Mouse (Mus musculus): Measurements from ENCODE around the gene Slc7a1.

The Slc7a1 gene

DNA sequence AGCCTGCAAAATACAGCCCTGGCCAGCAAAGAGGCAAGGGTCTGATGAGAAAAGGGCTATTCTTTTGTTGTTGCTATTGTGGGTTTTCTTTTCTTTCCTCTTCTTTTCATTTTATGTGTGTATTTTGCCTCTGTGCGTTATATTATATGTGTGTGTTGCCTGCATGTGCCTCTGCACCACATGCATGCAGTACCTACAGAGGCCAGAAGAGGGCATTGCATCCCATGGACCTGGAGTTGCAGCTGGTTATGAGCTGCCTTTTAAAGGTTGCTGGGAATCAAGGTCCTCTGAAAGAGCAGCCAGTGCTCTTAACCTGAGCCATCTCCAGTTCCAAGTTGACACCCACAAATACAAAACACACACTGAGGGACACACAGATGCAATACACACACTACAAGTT is 29.1 kb downstream of the Slc7a1 start:
- DNase-seq (ENCODE audit: extremely low read depth, insufficient read length, low spot score) = no peak

DNA sequence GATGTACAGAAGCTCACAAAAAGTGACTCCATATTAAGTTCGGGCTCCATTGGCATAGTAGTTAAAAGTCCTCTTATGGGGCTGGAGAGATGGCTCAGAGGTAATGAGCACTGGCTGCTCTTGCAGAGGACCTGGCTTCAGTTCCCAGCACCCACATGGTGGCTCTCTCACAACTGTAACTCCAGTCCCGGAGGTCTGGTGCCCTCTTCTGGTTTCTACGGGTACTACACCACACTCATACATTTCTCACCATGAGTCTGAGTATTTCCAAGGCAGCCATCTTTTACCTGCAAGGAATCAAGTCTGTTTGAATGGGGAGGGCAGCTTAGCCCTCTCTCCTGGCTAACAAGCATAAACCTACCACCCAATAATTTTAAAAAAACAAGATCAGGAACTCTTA is 30.5 kb downstream of the Slc7a1 start:
- DNase-seq (ENCODE audit: extremely low read depth, insufficient read length, low spot score) = no peak

DNA sequence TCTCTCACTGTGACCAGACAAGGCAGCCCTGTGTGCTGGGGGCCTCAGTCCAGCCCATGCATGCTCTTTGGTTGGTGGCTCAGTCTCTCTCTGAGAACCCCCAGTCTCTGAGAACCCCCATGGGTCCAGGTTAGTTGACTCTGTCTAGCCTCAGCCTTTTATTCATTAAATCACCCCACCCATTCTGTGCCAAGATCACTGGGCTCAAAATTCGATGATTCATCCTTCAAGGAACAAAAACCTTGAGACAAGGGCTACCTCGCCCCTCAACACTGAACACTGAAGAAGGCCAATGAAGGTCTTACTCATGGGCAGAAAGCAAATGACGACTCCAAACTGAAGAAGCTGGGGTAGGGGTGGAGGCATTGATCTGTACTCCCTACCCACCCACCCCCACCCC is 31.9 kb downstream of the Slc7a1 start:
- DNase-seq (ENCODE audit: extremely low read depth, insufficient read length, low spot score) = no peak

DNA sequence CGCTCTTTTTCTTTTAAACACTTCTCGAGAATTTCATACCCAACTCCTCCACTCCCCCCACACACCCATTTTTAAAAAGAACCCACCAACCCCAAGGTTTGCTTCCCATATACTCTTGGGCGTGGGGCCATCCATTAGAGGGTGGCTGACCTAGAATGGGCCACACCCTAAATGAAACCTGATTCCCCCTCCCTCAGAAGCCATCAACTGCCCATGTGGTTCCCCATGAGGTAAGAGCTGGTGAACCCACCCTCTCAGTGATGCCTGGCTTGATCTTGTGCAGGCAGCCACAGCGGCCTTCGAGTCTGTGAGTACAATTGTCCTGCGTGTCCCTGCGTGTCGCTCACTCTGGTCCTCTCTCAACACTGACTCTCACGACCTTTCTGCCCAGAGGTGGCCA is 33.2 kb downstream of the Slc7a1 start:
- no peak for DNase-seq (ENCODE audit: extremely low read depth, insufficient read length, low spot score)

DNA sequence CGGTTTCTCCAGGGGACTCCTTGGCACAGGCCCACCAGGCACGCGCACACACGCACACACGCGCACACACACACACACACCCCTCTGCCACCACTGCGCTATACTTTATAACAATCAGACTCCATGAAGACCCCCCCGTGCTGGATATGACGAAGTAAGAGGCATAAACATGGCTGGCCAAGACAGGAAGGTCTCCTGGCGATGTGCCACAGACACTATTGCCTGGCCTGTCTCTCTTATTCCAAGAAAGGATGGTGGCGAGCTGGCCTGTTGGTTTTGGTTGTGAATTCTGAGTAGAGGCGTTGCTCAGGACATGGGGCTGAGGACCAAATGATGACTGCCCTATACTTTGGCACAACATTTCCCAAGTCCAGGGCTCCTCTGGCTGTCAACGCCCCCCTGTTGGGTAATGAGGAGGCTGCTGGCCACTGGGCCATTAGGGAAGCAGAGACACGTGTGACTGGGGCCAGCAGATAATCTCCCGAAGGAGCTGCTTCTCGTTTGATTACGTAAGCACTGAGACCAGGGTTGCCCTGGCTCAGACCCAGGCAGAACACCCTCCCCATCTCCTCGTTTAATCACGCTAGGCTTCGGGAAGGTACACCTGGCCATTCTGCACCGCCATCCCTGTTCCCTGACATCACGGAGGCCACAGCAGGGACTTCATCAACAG is 36.1 kb downstream of the Slc7a1 start:
- DNase-seq (ENCODE audit: extremely low read depth, insufficient read length, low spot score) = no peak

DNA sequence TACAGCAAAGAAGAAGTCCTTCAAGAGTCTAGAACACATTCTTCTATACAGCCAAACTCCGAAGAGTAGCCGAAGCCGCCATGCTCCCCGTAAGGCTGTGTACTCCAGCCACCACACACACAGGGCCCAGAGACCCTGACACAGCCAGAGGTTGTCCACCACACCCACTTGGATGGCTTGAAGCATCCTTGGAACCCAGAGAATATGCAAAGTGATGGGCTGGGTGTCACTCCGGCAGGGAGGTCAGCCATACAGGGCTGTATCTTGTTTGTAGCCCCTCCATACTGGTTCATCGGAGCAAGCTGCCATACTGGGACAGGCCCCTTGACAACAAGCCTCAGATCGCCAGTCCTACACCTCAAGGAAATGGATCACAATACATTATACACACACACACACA is 37.4 kb downstream of the Slc7a1 start:
- DNase-seq (ENCODE audit: extremely low read depth, insufficient read length, low spot score) = no peak

DNA sequence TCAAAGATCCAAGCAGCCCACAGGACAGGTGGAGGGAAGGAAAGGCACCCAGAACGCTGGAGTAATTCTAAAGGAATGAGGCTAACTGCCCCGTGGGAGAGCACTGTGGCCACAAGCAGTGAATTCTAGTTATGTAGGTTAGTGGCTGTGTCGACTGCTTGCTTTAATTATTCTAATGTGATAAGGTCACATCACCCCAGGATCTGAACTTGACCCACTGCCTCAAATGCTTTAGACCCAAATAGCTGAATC is 38.0 kb downstream of the Slc7a1 start:
- DNase-seq (ENCODE audit: extremely low read depth, insufficient read length, low spot score) = no peak

DNA sequence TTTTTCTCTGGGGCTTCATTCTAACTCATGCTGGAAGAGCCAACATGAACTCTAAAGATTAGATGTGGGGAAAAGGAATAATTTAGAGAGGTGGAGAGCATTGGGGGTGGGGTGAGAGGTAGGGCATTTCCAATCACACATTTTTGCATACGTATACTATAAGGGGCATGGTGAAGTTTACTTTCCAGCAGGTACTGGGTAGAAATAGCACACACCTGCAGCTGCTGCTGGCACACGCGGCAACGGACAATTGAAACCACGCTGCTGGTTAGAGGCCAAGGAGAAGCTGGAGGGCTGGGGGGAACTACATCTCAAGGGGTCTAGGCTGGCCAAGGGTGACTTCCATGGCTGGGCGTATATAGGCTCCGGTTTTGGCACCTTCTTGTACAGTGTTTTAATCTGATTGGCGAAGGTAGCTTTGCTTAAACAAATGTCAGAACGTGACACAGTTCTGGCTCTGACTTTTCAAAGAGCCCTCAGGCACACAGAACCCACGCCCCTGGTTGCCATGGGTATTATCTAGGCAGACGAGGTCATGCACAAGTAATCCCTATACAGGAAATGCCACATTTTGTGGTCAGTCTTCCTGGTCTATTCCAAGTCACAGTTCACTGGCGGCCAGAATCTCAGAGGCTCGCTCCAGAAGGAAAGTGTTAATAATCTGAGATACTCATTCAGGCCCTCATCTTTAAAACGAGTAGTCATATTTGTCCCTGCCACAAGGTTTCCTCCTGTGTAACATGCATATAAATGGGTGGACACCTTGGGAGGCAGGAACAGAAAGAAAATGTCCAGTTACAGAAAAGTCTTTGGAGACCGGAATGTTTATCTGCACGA is 38.6 kb downstream of the Slc7a1 start:
- DNase-seq (ENCODE audit: extremely low read depth, insufficient read length, low spot score) = peak; percentile 69

DNA sequence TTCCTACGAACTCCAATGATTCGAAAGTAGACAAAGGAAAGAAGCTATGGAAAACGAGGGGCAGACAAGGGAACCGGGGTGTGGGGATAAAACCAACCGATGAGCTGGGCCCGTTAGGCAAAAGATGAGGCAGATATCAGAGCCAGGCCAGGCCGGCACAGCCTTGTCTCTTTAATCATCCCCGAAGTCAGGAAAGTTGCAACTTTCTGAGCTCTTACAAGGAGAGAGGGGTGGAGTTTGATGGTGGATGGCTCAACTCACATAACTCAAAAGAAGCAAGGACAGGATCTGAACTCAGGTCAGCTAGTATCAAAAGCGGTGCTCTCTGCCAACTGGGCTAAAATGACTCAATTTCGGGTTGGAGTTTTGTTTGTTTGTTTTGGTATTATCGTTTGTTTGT is 40.6 kb downstream of the Slc7a1 start:
- DNase-seq (ENCODE audit: extremely low read depth, insufficient read length, low spot score) = no peak

DNA sequence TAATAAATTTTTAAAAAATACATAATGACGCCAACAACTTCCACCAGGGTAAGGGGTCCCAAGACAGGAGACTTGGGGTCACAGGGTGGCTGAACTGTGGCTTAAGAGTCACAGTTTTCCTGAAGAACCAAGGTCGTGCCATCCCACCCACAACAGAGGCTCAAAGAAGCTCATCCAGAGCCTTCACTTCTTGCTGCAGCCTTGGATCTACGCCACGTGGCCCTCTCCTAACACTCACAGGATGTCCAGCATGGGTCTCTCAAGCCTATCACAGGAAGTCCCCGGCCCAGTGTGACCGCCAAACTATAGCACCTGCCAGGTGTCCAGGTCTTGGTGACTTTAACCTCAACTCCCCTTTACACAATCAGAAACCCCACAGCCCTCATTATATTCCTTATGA is 42.5 kb downstream of the Slc7a1 start:
- DNase-seq (ENCODE audit: extremely low read depth, insufficient read length, low spot score) = no peak

DNA sequence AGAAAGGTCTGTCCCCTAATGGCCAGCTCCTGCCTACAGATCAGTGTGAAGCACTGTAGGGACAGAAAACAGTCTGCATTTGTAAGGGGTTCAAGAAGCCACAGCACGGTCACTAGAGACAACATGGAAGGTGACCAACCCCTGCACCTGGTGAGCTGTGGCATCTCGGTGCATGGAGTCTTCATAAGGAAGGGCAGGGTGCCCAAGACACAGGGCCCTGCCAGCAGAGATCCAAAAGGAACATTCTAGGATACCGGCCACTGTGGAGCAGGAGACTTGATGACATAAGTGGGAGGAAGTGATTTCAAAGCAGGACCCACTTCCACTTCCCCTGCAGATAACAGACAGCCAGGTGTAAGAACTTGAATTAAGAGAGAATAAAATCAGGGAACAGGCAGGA is 43.9 kb downstream of the Slc7a1 start:
- no peak for DNase-seq (ENCODE audit: extremely low read depth, insufficient read length, low spot score)

DNA sequence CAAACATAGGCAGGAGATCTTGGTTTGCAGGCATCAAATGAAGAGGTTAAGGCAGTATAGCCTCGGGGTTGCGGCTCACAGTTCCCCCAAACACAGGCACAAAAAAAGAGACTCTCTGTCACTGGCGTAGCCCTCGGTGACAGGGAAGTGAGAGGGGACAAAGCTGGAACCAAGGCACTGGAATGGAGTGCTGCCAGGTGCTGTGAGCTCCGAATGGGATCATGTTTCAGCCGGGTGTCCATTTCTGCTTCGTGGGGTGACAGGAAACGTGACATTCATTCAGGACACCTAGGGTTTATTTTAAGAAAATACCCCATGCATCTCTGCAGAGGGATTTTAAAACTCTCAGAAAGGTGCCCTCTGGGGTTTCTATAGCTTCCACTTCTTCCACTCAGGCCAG is 45.2 kb downstream of the Slc7a1 start:
- no peak for DNase-seq (ENCODE audit: extremely low read depth, insufficient read length, low spot score)

DNA sequence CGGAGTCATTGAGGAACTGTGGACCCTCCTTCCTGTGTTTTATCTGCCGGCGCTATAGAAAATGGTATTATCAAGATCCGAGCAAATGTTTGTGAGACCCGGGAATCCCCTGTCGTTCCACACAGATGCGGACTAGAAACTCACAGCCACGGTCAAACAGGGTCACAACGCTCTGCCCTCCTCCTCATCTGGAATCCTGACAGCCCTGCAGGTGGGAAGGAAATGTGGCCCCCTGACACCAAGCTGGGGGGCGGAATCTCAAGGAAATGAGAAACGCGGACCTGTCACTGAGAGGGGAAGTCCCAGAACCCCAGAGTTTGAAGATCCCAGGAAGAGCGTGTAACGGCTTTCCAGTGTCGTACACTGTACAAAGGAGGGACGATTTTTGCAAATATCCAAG is 46.3 kb downstream of the Slc7a1 start:
- DNase-seq (ENCODE audit: extremely low read depth, insufficient read length, low spot score) = no peak

DNA sequence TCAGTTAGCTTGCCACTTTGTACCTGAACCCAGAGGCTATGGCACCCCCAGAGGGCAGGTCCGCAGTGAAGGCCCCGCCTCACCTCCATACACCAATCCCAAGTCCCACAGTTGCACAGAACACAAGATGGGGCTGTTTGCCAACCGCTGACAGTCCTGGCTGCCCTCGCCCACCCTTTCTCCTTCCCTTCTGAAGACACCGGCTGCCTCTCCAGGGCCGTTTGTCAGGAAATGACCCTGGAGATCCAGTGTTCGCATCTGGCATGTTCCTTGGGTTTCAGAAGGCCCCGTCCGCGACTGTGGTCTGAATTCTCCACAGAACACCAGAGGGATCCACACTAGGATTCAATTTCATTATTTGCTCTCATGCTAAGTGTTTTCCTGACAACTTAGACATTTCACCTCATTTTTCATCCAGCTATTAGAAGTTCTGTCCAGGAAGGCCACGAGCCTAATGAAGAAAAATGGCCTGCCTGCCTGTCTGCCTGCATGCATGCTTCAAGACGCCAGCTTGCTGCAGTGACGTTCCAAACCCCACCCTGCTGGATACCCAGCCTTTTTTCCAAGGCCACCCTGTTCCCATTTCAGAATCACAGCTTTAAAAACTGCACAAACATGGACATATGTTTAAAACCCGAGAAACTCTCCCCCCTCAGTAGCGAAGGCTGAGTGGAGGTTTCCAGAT is 50.2 kb downstream of the Slc7a1 start:
- no peak for DNase-seq (ENCODE audit: extremely low read depth, insufficient read length, low spot score)

DNA sequence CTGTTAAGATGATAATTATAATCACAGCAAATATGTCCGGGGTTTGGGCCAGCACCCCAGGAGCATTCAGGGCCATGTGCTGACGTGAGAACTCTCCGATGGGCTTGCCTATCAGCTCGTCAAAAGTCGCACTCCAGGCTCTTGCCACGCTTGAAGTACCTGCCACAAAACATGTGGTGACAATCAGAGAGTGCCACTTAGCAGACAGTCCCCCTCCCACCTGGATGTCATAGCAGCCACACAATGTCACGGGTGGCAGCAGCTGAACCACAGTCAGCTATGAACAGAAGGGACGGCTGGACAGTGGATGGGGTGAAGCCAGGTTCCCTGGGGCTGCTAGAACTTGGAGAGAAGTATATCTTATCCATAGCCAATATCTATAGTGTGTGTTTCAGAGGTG is 51.6 kb downstream of the Slc7a1 start:
- DNase-seq (ENCODE audit: extremely low read depth, insufficient read length, low spot score) = no peak

DNA sequence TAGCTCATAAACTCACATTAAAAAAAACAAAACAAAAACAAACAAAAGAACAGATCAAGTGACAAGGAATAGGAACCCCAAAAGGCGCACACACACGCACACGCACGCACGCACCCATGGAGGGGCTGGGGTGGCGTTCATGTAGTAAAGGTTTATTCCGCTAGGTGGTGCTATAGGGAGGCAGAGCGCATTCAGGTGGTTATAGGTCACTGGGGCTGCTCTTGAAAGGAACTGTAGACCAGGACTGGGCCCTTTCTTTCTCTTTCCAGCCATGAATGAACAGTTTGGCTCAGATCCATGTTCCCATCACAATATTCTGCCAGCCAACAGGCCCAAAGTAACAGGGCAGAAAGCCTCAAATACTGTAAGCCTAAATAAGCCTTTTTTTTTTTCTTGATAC is 53.2 kb downstream of the Slc7a1 start:
- no peak for DNase-seq (ENCODE audit: extremely low read depth, insufficient read length, low spot score)

DNA sequence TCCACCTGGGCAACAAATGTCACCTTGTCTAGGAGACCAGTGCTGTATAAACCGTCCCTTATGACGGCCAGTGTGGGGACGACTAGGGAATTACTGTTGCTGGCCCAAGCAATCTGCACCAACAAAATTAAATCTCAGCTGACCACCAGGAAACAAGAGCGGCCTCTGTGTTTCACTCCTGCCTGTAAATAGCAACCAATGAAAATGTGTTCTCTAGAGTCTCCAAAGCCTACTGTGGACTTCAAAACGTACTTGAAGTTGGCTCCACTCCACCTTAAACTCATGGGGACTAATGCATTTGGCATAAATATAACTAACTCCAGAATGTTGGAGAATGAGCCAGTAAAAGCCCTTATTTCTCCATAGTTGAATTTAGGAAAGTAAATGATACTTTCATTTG is 55.3 kb downstream of the Slc7a1 start:
- DNase-seq (ENCODE audit: extremely low read depth, insufficient read length, low spot score) = no peak

DNA sequence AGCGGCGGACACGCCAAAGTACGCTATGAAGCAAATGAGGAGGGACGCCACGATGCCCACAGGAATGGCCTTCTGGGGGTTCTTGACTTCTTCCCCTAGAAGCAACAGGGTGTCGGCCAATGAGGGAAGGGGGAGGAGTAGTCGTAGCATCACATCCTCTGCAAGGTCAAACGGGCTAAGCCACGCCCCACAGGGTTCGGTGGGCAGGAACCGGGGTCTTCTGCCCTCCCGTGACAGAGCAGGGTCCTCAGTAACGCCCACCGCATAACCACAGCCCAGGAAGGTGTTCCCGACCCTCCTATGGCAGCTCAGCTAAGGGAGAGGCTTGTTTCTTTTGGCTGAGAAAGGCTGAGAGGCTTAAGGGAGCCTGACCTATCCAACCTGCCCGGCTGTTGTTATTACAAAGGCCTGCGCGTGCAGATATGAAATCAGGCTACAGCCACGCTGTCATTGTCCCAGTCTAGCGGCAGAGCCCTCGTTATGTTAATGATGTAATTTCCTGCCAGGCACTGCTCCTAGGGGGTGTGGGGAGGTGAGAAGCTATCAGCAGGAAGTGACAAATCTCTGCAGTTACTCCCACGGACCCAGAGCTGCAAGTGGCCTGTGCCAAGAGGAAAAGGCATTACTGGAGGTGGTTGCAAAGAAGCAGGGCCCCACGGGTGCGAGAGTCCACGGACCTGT is 57.5 kb downstream of the Slc7a1 start:
- no peak for DNase-seq (ENCODE audit: extremely low read depth, insufficient read length, low spot score)

DNA sequence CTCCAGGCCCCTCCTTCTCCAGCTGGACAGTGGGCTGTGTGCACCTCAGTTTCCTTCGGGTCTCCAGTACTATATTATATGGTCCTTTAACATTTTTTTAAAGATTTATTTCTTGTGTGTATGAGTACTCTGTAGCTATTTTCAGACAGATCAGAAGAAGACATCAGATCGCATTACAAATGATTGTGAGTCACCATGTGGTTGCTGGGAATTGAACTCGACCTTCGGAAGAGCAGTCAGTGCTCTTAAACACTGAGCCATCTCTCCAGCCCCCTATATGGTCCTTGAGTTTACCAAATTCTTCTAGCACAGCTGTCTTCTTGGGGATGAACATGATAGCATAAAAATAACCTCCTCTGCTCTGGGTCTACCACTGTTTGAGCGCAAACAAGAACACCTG is 60.6 kb downstream of the Slc7a1 start:
- DNase-seq (ENCODE audit: extremely low read depth, insufficient read length, low spot score) = no peak

DNA sequence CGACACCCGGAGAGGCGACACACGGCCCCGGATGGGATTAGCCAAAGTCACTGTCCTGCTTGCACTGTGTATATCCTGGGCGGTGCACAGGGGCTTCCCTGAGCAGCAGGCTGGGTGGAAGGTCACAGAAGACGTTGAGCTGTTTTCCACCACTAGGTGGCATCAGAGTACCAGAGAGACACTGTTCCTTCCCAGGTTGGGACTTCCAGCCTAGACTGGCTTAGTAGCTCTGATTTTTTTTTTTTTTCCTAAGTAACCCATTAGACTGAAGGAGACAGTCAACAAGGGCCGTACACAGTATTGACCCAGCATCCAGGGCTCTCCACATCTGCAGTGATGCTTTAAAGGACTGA is 67.1 kb downstream of the Slc7a1 start:
- DNase-seq (ENCODE audit: extremely low read depth, insufficient read length, low spot score) = peak; percentile 40

DNA sequence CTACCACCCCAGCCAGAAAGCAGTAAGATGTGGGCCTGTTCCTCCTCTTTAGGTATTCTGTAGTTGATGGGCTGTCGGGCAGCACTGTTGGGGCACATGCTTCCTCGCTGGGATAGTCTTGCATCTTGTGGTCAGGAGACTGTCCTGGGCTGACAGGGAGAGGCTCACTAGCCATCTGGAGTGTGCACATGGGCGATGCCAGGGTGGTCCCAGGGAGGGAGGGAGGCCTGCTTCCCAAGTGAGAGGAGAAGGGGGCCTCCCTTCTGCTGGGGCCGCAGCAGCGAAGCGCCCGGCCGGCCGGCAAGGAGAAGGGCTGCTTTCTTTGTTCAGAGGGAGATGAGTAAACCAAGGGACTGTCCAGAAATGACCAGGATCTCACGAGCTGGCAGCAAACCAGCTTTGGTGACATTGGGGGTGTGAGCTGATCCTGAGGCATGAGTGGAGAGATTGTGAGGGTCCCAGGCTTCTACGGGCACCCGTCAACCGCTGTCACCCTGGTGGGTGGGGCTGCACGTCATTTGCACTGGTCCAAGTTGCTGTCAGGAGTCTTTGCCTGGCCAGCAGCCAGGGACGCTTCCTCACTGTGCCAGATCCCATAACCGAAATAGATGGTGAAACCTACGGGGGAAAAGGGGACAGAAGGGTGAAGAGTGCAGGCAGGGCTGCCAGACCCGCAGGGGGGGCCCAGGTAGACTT is 67.6 kb downstream of the Slc7a1 start:
- peak; percentile 36 for DNase-seq (ENCODE audit: extremely low read depth, insufficient read length, low spot score)
